Comparison of ENCODE assay signal across 9 mouse cellular contexts in genomic region chr6:133206173-133206572, GRCm38 (mm10).
DNase-seq lines count a peak whose midpoint lies in the region; ATAC-seq and TF ChIP-seq lines count a peak whose summit lies in the region.
"Had no signal": no experiment of that assay in that cellular context is flagged by ENCODE, and none has a peak within 500 bp of the region (broad histone marks: within the 10 kb centered on the region; RNA-seq: fewer than 3 reads in every experiment).

No protein-coding gene starts in this region.

- peaks cover 20% of the 10 kb centered on the region for H3K9me3 ChIP-seq in E14TG2a.4 (ENCODE audit: low read length)

- peak; percentile 50; the same call in 1 of the 2 replicates for ATAC-seq in frontal cortex, adult (ENCODE audit: low TSS enrichment)

- H3K27me3 ChIP-seq in E14TG2a.4 (ENCODE audit: insufficient read depth, low read length), result no peaks in the 10 kb centered on the region

- H3K4me3 ChIP-seq in E14TG2a.4 (replicated peaks; ENCODE audit: low read length), result no peak overlapping the region
- H3K4me3 ChIP-seq: myocyte had no signal

- peak; percentile 52 for TF ChIP-seq CTCF in E14TG2a.4 (conservative IDR thresholded peaks at IDR 0.05; ENCODE audit: low read length)

- no peaks in the 10 kb centered on the region for H3K36me3 ChIP-seq in E14TG2a.4 (ENCODE audit: insufficient read depth, low read length)

- DNase-seq in gastrocnemius, adult 18-20 months (ENCODE audit: low spot score), result peak; percentile 20
- no peak for DNase-seq in gastrocnemius, postnatal 25 days
- peak; percentile 21 for DNase-seq in cerebellum, adult 8-10 months
- DNase-seq in kidney, postnatal 25 days, result peak; percentile 44 to 81
- DNase-seq in lung, adult 18-20 months, result peak; percentile 13 to 23
- DNase-seq in retina, embryonic 14.5 days (ENCODE audit: low spot score), result peak; percentile 47

- no peaks in the 10 kb centered on the region for H3K4me1 ChIP-seq in E14TG2a.4 (replicated peaks; ENCODE audit: low read depth, low read length)
